Mouse (Mus musculus): ENCODE measurements around the gene A930018P22Rik. TPM values are rescaled to one million over a fixed set of nuclear protein-coding genes. Genes with fewer than 3 reads are reported as not detected.

The A930018P22Rik gene
- total RNA-seq, 2 experiments from 2014 or later, result 0.76 to 1.2 TPM

DNA sequence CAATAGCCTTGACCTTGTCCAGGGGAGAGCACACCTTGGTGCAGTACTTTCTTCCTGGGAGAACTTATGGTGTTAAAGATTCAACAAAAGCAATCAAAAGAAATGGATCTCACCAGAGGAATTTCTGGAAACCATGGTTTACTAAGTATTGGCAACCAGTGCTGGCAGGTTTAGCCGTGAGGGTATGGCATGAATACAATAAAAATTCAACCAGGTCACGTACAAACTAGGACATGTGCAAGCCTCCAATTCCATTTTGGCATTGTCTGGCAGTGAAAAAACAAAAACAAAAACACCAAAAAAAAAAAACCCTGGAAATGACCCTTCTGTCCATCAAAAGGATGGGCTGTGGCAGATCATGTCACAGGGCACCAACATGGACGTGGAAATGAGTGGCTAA lies 31.3 kb downstream of the A930018P22Rik start:
- DNase-seq (ENCODE audit: low spot score in 2 of 2), result no peak

DNA sequence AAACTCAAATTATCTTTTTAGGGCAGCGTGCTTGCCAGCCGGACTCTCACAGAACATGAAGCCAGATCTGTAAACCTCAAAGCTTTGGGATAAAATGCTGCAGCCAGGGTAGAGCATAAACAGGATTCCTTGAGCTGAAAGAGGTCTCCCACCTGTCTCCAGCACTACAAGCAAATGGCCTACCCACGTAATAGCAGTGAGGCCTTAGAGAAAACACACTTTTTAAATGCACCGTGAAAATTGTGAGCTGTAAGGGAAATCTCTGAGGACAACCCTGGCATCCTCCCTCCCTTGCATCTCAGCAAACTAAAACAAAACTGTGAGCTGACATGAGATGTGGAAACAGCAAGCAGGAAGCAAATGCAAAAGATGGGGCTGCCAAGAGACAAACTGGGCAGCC lies 35.3 kb downstream of the A930018P22Rik start:
- DNase-seq (ENCODE audit: low spot score in 2 of 2), result no peak

DNA sequence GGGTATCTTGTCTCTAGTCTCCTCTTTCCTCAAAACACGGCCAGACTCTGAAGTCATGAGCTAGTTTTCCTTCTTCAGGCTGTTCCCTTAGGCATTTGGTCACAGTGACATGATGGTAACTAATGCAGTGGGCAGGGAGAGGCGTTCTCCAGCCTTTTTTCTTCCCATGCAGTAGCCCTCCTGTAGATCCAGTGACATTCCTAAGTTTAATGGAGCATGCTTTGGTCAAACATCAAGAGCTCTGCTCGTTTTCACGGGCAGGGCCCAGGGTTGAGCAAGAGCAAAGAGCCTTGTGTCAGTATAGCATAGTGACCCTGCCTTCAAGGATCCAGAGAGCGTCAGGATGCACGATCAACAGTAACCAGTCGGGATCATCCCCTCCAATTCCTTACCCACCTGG lies 40.8 kb downstream of the A930018P22Rik start:
- DNase-seq (ENCODE audit: low spot score in 2 of 2), result no peak

DNA sequence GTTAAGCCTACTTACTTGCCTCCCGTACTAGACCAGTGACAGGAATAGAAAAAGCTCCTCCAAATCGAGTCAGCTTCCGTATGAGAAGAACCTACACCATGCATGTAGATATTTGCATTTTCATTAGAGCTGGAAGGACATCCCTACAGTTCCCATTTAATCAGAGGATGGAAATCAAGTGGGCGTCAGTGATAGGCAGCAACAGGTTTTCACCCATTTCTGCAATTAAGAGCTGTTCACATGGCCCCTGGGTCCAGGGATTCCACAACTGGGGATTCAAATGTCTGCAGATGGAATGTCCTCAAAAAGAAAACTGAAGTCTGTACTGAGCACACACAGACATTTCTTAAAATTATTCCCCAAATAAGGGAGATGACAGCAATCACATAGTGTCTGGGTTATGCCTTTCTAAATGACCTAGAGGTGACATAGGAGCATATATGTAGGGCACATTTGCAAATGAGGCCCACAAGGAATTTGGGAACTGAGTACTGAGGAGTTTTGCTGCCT lies 41.5 kb downstream of the A930018P22Rik start:
- no peak for DNase-seq (ENCODE audit: low spot score in 2 of 2)

DNA sequence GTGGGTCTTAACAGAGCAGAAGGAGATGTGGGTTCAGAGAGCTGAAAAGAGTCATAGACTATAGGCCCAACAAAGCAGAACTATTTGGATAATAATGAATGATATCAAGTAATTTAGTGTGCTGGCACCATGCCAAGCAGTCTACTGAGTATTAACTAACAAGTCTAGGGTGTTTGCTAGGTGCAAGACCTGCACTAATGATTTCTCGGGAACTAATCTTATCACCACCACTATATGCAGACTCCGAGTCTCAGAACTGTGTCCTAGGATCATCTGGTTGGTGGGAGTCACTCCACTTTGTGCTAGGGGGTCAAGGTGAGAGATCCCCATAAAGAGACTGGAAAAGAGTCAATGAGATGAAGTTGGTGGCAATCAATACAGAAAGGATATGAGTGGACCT lies 43.1 kb downstream of the A930018P22Rik start:
- no peak for DNase-seq (ENCODE audit: low spot score in 2 of 2)

DNA sequence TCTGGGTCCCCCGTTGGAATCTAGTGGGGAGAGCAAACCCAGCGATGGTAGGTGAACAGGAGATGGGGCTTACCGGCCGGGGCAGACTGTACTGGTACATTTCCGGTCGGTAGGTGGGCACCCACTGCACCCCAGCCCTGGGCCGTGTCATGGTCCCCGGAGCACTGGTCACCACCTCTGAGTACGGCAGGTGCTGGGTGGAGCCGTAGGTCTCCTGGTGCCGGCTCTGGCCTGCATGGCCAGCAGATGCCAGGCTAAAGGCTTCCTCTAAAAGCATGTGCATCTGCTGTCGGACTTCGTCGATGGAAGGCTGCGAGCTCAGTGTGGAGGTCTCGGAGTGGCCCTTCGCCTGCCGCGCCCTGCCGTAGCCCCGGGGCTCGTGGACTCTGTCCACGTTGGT lies 45.2 kb downstream of the A930018P22Rik start:
- no peak for DNase-seq (ENCODE audit: low spot score in 2 of 2)

DNA sequence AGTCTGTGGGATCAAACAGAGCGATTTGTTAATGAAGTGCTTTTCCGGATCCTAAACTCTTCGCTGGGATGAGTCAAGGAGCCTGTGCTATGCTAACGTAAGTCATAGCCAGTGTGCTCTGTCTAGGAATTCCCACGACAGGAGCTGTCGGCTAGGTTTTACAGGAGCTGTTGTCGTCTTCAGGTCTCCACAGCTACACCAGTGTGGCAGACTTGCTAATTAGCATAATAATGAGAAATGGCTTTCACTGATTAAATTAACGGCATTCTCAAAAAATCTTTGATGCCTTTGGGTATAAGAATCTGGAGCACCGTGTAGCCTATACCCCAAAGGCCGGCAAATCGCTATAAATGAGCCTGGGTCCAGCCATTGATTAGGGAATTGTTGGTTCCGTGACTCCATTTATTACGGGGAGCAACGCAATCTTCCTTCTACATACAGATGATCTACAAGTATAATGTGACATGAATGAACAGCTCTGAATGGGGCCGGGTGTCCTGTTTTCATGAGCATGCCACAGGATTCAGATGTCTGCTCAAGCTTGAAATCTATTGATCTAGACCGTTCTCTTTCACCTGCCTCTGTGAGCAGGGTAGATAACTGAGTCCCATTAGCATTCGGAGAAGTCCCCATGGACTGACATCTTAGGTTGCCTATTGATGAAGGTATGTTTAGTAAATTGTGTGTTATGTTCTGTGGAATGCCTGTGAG lies 45.8 kb downstream of the A930018P22Rik start:
- no peak for DNase-seq (ENCODE audit: low spot score in 2 of 2)

DNA sequence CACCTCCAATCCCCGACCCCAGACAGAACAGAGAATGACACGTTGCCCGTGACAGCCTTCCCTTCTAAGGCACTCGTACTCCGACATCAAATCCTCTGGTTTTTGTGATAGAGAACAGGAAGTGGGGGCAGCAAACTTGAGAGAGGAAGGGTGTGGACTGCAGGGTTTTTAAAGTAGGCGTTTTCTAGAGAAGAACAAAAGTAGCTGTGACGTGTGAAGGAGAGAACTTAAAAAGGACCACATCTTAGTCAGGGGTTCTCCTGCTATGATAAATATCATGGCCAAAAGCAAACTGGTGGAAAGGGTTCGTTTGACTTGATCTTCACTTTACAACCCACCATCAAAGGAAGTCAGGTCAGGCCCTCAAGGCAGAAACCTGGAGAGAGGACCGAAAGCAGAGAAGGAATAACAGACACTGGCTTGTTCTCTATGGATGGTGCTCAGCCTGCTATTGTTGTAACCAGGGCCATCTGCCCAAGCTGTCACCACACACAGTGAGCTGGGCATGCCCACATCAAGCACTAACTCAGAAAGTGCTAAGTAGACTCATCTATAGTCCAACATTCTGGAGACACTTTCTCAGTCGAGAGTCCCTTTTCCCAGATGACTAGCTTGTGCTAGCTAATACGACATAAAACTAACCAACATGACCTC lies 50.3 kb downstream of the A930018P22Rik start:
- DNase-seq (ENCODE audit: low spot score in 2 of 2), result no peak

DNA sequence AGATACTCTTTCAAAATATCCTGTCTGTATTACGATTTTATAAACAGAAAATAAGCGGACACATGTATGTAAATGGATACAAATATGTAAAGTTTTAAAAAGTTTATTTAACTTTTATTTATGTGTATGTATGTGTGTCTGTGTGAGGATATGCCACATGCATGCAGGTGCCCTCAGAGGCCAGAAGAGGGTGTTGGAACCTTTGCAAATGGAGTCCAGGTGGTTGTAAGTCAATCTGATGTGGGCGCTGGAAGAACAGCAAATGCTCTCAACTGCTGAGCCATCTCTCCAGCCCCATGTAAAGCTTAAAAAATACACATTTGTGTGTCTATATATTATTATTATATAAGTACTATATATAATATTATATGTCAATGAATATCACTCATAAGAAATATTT lies 50.9 kb downstream of the A930018P22Rik start:
- no peak for DNase-seq (ENCODE audit: low spot score in 2 of 2)

Other genes starting within 250 kb of the A930018P22Rik start
- gene Lmo2, start 164.8 kb upstream of the A930018P22Rik start, total RNA-seq (2021), result 10 to 100 TPM; 40.0 to 41.3 TPM
- 10 to 100 TPM; 79.7 to 80.7 TPM for gene Fbxo3, start 95.0 kb upstream of the A930018P22Rik start, total RNA-seq (2021)
- under 1 TPM in 1 of 2 experiments, not detected in 1; 0.96 TPM for gene 4931422A03Rik, start 94.4 kb upstream of the A930018P22Rik start, total RNA-seq (2021)
- gene Gm10912, start 56.9 kb upstream of the A930018P22Rik start, total RNA-seq (2021), result under 1 TPM; 0.22 to 0.31 TPM
- not detected for gene Gm10799, start 54.2 kb upstream of the A930018P22Rik start, total RNA-seq (2021)
- 1 to 10 TPM; 1.9 to 3.1 TPM for gene Cd59b, start 52.9 kb upstream of the A930018P22Rik start, total RNA-seq (2021)
- 10 to 100 TPM; 26.6 to 28.4 TPM for gene Cd59a, start 27.0 kb upstream of the A930018P22Rik start, total RNA-seq (2021)

Measured in adrenal gland, postnatal 4 days (tissue).